Mouse (Mus musculus) heart, adult 2 months (tissue): ENCODE results near the gene Col13a1. TPM values are rescaled to one million over a fixed set of nuclear protein-coding genes. Genes with fewer than 3 reads are reported as not detected.

Experiments used
- DNase-seq, 2 experiments: peaks; one replicate each; pipeline ENCODE4 v3.0.0; 2021
- H3K27ac ChIP-seq: fragments of 200-600 bp; 2 replicates; pipeline ENCODE4 v1.8.1; 2022
- H3K27me3 ChIP-seq: fragments of 200-500 bp; 2 replicates; pipeline ENCODE4 v1.6.1; 2012; ENCODE audit warnings: mild to moderate bottlenecking, low read length, inconsistent platforms, mixed read lengths; ENCODE audit not compliant: control insufficient read depth, insufficient read depth
- H3K36me3 ChIP-seq: fragments of 200-500 bp; 2 replicates; pipeline ENCODE4 v1.6.1; 2012; ENCODE audit warnings: low read length, inconsistent platforms; ENCODE audit not compliant: control insufficient read depth, insufficient read depth
- H3K4me1 ChIP-seq: fragments of 200-500 bp; 2 replicates; pipeline ENCODE4 v1.6.1; 2011; ENCODE audit warnings: low read length; ENCODE audit not compliant: control insufficient read depth, insufficient read depth
- H3K4me3 ChIP-seq: fragments of 200-600 bp; 2 replicates; pipeline ENCODE4 v1.8.1; 2022
- H3K79me2 ChIP-seq: fragments of 200-500 bp; replicated peaks from 2 replicates; pipeline ENCODE4 v1.6.1; 2012; ENCODE audit warnings: mild to moderate bottlenecking, inconsistent platforms, low read length, moderate library complexity, mixed read lengths; ENCODE audit not compliant: control insufficient read depth, insufficient read depth
- H3K9ac ChIP-seq: fragments of 200-500 bp; 2 replicates; pipeline ENCODE4 v1.6.1; 2012; ENCODE audit warnings: low read depth, mild to moderate bottlenecking, control low read depth, inconsistent platforms, low read length, mixed read lengths
- CTCF ChIP-seq: fragments of 200-600 bp; IDR thresholded peaks from 2 replicates; pipeline ENCODE4 v1.8.1; 2022; ENCODE audit warnings: antibody characterized with exemption, mild to moderate bottlenecking, moderate library complexity
- EP300 ChIP-seq: fragments of 200-500 bp; IDR thresholded peaks from 2 replicates; pipeline ENCODE4 v1.6.1; 2011; ENCODE audit warnings: low read depth, low read length, control low read depth; ENCODE audit not compliant: insufficient read depth
- POLR2A ChIP-seq: fragments of 200-500 bp; IDR thresholded peaks from 2 replicates; pipeline ENCODE4 v1.6.1; 2011; ENCODE audit warnings: mild to moderate bottlenecking, low read depth, low read length, control low read depth; ENCODE audit not compliant: insufficient read depth
- WGBS: fragments of 180-500 bp; shearing (Covaris S2); methylation state at CpG from one replicate; pipeline ENCODE4 v1.1.7; 2018; 5-methylcytosine and 5-hydroxymethylcytosine counted together
- intact Hi-C: fragments of 180-260 bp; cut with DNase I; formaldehyde crosslinking; loops from one replicate; pipeline ENCODE4 v1.15.1; 2025
- polyA plus RNA-seq: library from polyadenylated mRNA; depleted of rRNA; stranded (reverse); fragments of >200 nt; gene quantifications from 2 replicates; pipeline ENCODE4 v1.2.3, GENCODE M21; 2012
- total RNA-seq, 2 experiments: library from RNA; stranded (reverse); gene quantifications; 2 replicates each; pipeline ENCODE4 v1.2.3; 2021

Gene Col13a1
- total and polyA plus RNA-seq, 3 experiments: 0.34 to 0.45 (median 0.43) TPM

GRCm38 (mm10) chr10:61834288-61834687 lies 144.6 kb downstream of the Col13a1 start:
- Histone ChIP-seq H3K79me2 (no peaks in the 10 kb centered on the region), H3K4me3 (no peak overlapping the region), H3K27me3 (no peaks in the 10 kb centered on the region), H3K27ac (no peak overlapping the region), H3K9ac (no peak overlapping the region), H3K36me3 (no peaks in the 10 kb centered on the region), H3K4me1 (no peaks in the 10 kb centered on the region; the same call in 1 of the 2 replicates)
- no peak for DNase-seq
- WGBS: 96% methylated on average over 6 of the region's 6 CpGs
- TF ChIP-seq CTCF: no peak
- no peak for TF ChIP-seq EP300
- TF ChIP-seq POLR2A: no peak
- intact Hi-C loops: no loop called here

DNA sequence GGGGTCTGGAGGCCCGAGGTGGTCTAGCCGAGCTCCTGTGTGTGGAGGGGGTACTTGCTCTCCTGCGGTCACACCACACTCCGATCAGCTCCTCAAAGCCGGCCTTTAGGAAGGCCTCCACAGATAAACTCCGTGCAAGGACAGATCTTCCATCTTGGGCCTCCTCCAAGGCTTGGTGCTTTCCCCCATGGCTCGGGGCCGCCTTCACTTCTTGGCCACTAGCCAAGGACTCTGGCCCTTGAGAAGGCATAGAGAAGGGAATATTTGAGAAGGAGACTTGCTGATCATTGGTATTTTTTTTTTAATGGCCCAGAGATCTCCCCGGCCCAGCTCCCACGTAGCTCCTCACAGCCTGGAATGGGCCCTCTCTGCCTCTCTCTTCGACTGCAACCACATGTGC lies 146.2 kb downstream of the Col13a1 start:
- H3K27ac ChIP-seq: no peak overlapping the region
- no peak overlapping the region for H3K9ac ChIP-seq
- no peak overlapping the region for H3K4me3 ChIP-seq
- intact Hi-C loops: no loop called here
- H3K4me1 ChIP-seq: no peaks in the 10 kb centered on the region
- no peak for DNase-seq
- no peak for TF ChIP-seq CTCF
- TF ChIP-seq EP300: no peak
- TF ChIP-seq POLR2A: no peak
- no peaks in the 10 kb centered on the region for H3K36me3 ChIP-seq
- no peaks in the 10 kb centered on the region for H3K79me2 ChIP-seq
- no peaks in the 10 kb centered on the region for H3K27me3 ChIP-seq
- WGBS: 63% methylated on average over 11 of the region's 11 CpGs

- Histone ChIP-seq H3K4me3 (no peak overlapping the region), H3K27me3 (no peaks in the 10 kb centered on the region), H3K9ac (no peak overlapping the region), H3K36me3 (no peaks in the 10 kb centered on the region), H3K79me2 (no peaks in the 10 kb centered on the region), H3K27ac (no peak overlapping the region), H3K4me1 (0 out of 2 replicates have a peak, but pooled peaks cover 1% of the 10 kb centered on the region)
- TF ChIP-seq POLR2A: no peak
- no peak for TF ChIP-seq EP300
- no peak for TF ChIP-seq CTCF
- no peak for DNase-seq
- intact Hi-C loops: no loop called here
- 93% methylated on average over 6 of the region's 6 CpGs for WGBS
Measured at GRCm38 (mm10) chr10:61831741-61832140, 147.2 kb downstream of the Col13a1 start.

GRCm38 (mm10) chr10:61831251-61831650 lies 147.7 kb downstream of the Col13a1 start:
- Histone ChIP-seq H3K36me3 (no peaks in the 10 kb centered on the region), H3K9ac (no peak overlapping the region), H3K79me2 (no peaks in the 10 kb centered on the region), H3K27me3 (no peaks in the 10 kb centered on the region), H3K27ac (no peak overlapping the region), H3K4me3 (no peak overlapping the region), H3K4me1 (0 out of 2 replicates have a peak, but pooled peaks cover 1% of the 10 kb centered on the region)
- DNase-seq: peak in 1 of 2 experiments; percentile 9
- 80% methylated on average over 12 of the region's 12 CpGs for WGBS
- TF ChIP-seq POLR2A (no peak), EP300 (no peak), CTCF (no peak)
- intact Hi-C loops: no loop called here

- Histone ChIP-seq H3K79me2 (no peaks in the 10 kb centered on the region), H3K9ac (no peak overlapping the region), H3K4me3 (no peak overlapping the region), H3K27ac (no peak overlapping the region), H3K4me1 (0 out of 2 replicates have a peak, but pooled peaks cover 1% of the 10 kb centered on the region), H3K36me3 (no peaks in the 10 kb centered on the region), H3K27me3 (no peaks in the 10 kb centered on the region)
- WGBS: 48% methylated on average over 9 of the region's 9 CpGs
- no peak for DNase-seq
- no peak for TF ChIP-seq EP300
- no peak for TF ChIP-seq CTCF
- TF ChIP-seq POLR2A: no peak
- intact Hi-C loops: no loop called here
Measured at GRCm38 (mm10) chr10:61830817-61831216, 148.1 kb downstream of the Col13a1 start.

GRCm38 (mm10) chr10:61829046-61829445 lies 149.9 kb downstream of the Col13a1 start:
- Histone ChIP-seq H3K27me3 (no peaks in the 10 kb centered on the region), H3K4me1 (0 out of 2 replicates have a peak, but pooled peaks cover 1% of the 10 kb centered on the region), H3K9ac (no peak overlapping the region), H3K27ac (no peak overlapping the region), H3K79me2 (no peaks in the 10 kb centered on the region), H3K36me3 (no peaks in the 10 kb centered on the region), H3K4me3 (no peak overlapping the region)
- no peak for DNase-seq
- intact Hi-C loops: no loop called here
- TF ChIP-seq POLR2A: no peak
- no peak for TF ChIP-seq CTCF
- TF ChIP-seq EP300: no peak
- 53% methylated on average over 4 of the region's 4 CpGs for WGBS
